Mouse (Mus musculus): ENCODE results near the gene Tacr1. TPM values are rescaled to one million over a fixed set of nuclear protein-coding genes. Genes with fewer than 3 reads are reported as not detected.

The Tacr1 gene
- total RNA-seq, 2 experiments from 2014 or later, result 1.5 to 2.3 TPM

- DNase-seq (ENCODE audit: extremely low spot score in 1 of 2, low spot score in 1 of 2), result no peak
Observed at GRCm38 (mm10) chr6:82522567-82522966, 120.4 kb downstream of the Tacr1 start.

GRCm38 (mm10) chr6:82525107-82525867 lies 123.2 kb downstream of the Tacr1 start:
- DNase-seq (ENCODE audit: extremely low spot score in 1 of 2, low spot score in 1 of 2), result no peak

DNA sequence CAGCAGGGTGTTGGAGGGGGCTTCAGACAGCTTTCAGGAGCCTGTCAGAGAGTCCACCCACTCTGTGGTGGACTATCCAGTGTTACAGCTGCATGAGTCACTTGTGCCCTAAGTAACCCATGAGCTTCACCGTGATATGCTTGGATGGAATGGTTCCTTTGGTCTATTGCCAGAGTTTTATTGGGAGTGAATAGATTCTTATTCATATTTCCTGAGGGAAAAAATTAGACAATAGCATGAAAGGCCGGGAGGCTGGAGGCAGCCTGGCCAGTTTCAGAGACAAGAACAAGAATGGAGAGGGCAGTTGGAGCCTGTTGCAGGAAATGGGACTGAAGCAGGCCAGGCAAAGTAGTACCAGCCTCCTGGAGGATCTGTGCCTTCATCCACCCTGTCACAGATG lies 126.5 kb downstream of the Tacr1 start:
- DNase-seq (ENCODE audit: extremely low spot score in 1 of 2, low spot score in 1 of 2), result no peak

DNA sequence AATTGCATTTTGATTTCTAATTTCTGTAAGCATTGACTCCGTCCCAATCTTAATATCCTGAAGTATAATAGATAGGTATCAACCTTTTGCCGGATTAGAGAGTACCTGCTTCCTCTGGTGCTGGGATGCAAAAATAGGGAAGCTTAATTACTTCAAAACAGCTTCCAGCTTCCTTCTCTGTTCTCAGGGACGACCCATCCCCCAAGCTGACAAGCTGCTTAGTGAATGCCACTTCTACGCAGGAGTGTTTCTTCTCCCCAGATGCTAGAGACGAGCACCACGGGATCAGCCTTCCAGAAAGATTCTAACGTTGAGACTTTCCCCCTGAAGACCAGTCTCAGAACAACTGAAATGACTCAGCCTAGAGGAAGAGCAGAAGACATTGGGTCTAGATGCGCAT lies 134.5 kb downstream of the Tacr1 start:
- no peak for DNase-seq (ENCODE audit: extremely low spot score in 1 of 2, low spot score in 1 of 2)

DNA sequence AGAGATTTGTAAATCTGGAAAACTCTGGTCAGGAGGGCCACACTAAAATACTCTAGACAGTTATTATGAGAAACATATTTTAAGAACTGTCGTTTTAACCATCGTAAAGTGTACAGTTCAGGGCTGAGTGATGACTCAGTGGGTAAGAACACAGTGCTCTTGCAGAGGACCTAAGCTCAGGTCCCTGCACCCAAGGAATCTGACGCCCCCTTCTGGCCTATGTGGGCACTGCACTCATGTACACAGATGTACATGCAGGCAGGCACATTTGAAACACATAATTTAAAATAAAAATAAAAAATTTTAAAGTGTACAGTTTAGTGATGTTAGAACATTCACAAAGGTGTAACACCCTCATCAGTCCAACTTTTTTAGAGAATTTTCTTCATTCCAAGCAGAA lies 147.1 kb downstream of the Tacr1 start:
- DNase-seq (ENCODE audit: extremely low spot score in 1 of 2, low spot score in 1 of 2), result no peak

- DNase-seq (ENCODE audit: extremely low spot score in 1 of 2, low spot score in 1 of 2), result no peak
Observed at GRCm38 (mm10) chr6:82575445-82575844, 173.3 kb downstream of the Tacr1 start.

DNA sequence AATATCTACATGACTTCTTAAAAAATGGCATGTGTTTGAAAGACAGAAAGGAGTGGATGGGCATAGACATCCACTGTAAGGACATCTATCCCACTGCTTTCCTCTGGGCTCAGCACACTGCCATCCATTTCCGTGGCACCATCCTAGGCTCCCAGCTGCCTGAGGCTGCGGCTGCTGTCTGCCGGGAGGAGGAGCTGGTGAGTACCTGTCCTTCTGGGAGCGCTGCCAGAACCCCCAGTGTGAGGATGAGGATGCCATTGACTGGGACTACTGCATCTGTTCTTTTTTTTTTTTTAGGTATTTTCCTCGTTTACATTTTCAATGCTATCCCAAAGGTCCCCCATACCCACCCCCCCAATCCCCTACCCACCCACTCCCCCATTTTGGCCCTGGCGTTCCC lies 183.3 kb downstream of the Tacr1 start:
- DNase-seq (ENCODE audit: extremely low spot score in 1 of 2, low spot score in 1 of 2), result no peak

DNA sequence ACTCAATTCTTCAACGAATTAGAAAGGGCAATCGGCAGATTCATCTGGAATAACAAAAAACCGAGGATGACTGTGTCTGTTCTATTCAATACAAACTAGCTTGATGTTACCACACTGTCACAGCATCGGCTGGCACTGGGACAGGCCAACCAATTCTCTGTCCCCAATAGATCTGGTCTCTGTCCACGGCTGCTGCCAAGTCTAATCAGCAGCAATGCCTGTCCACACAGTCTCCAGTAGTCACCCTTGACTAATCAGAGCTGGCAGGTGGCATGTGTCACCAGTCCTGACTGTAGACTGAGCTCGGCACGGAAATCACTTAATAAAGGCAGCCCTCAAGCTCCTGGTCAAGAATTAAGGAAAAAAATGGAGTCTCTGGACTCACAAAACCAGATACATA lies 187.3 kb downstream of the Tacr1 start:
- no peak for DNase-seq (ENCODE audit: extremely low spot score in 1 of 2, low spot score in 1 of 2)

DNA sequence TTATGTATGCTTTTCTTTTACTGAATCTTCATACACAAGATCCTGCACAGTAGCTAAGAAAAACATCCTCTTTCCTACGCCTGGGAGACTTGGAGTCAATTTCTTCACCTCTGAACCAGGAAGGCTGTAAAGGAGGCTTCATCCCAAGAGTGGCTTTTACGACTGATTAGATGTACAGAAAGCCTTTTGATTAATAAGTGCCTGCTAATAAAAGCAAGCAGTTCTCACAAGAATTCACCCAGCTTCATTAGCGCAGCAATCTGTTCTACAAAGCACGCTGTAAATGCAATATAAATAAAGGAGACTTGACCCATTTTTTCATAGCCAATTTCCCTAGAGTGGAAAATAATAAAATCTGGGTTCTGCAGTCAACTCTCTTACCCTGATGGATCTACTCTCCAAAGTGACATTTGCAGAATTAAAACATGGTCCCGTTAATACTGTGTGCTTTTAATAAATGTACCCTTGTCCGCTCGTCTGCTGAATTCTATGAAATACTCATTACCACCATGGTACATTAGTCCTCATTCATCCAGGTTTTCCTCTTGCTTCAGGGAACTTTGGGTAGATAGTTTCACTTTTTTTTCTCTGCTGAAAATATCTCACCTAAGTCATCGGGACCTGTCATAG lies 193.4 kb downstream of the Tacr1 start:
- no peak for DNase-seq (ENCODE audit: extremely low spot score in 1 of 2, low spot score in 1 of 2)

DNA sequence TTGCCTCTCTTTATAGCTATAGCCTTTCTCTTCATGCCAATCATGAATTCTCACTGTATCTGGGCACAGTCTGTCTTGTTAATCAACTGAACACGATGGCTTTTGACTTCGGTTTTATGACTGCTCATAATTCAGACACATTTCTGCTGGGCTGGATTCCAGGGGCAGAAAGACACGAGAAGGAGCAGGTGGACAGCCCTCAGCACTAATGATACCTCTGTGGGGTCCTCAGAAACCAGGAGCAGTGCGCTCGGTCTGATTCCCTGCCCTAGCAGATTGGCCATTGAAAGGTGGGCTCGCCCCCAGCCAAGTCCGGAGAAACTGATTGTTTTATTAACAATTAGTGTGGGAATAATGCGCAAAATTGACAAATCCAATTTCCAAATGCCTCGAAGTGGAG lies 201.1 kb downstream of the Tacr1 start:
- no peak for DNase-seq (ENCODE audit: extremely low spot score in 1 of 2, low spot score in 1 of 2)

DNA sequence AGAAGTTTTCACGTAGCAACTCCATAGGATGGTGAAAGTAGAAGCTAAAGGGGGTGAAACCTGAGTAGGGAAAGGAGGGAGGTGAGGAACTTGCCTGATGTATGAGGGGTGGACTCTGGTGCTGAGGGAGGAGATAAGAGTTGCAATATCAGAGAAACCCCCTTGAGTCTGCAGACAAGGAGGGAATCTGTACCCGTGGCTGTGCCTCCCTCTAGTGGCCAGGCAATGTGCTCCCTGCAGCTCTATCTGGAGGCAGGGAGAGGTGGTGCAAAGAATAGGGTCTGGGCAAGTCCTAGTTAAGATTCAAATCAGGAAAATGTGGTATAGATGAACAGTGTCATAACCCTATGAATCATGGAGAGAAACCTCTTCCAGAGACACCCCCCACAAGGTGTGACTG lies 201.5 kb downstream of the Tacr1 start:
- DNase-seq (ENCODE audit: extremely low spot score in 1 of 2, low spot score in 1 of 2), result peak; percentile 33 to 68

GRCm38 (mm10) chr6:82604791-82605190 lies 202.7 kb downstream of the Tacr1 start:
- DNase-seq (ENCODE audit: extremely low spot score in 1 of 2, low spot score in 1 of 2), result no peak

- no peak for DNase-seq (ENCODE audit: extremely low spot score in 1 of 2, low spot score in 1 of 2)
Observed at GRCm38 (mm10) chr6:82608756-82609155, 206.6 kb downstream of the Tacr1 start.

DNA sequence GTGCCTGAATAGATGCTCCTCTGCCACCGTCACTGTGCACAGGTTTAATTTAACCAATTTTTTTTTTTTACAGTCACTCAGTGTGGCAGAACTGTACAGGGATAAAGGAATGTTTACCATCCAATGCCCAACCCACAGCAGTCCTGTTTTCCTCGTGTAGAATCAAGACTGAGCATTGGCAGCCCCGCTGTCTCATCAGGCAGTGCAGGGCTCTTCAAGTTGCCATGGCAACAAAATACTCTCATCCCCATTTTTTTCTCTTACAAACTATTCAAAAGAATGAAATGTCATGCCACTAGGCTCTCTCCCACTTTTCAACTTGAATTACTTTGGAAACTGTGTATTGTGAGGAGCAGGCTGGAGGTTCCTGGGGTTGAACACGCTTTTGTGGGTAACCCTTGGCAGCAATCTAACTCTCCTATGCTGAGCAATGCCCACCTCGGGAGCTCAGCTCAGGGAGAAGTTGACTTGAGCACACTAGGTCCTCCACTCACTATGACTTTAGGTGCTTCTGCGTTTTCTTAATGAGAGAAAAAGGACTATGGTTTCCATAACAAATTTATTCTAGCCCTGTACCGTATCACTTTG lies 207.3 kb downstream of the Tacr1 start:
- DNase-seq (ENCODE audit: extremely low spot score in 1 of 2, low spot score in 1 of 2), result peak in 1 of 2 experiments; percentile 11
